Mouse (Mus musculus) cortical plate, adult 2 months (tissue): Measurements from ENCODE around the gene Efemp2. TPM values are rescaled to one million over a fixed set of nuclear protein-coding genes. Genes with fewer than 3 reads are reported as not detected.
"Not testable (repeated sequence)": the region's sequence is repeated elsewhere in the genome, so short reads cannot be mapped to it uniquely, and the experiment has no call there.

Experiments
- H3K27ac ChIP-seq: fragments of 200-500 bp; 2 replicates; pipeline ENCODE4 v1.5.1; 2012; ENCODE audit warnings: low read length, control low read depth, inconsistent platforms; ENCODE audit not compliant: insufficient read depth
- H3K4me1 ChIP-seq: fragments of 200-500 bp; 2 replicates; pipeline ENCODE4 v1.6.1; 2011; ENCODE audit warnings: low read length; ENCODE audit not compliant: control insufficient read depth, insufficient read depth
- H3K4me3 ChIP-seq: fragments of 200-500 bp; 2 replicates; pipeline ENCODE4 v1.5.1; 2011; ENCODE audit warnings: mild to moderate bottlenecking, low read length, control low read depth; ENCODE audit not compliant: insufficient read depth
- CTCF ChIP-seq: fragments of 200-500 bp; IDR thresholded peaks from 2 replicates; pipeline ENCODE4 v1.5.1; 2011; ENCODE audit warnings: mild to moderate bottlenecking, control low read depth, low read length; ENCODE audit not compliant: insufficient read depth; ENCODE audit errors: extremely low read depth
- POLR2A ChIP-seq: fragments of 200-500 bp; IDR thresholded peaks from 2 replicates; pipeline ENCODE4 v1.6.1; 2011; ENCODE audit warnings: mild to moderate bottlenecking, low read length, control low read depth; ENCODE audit not compliant: insufficient read depth; ENCODE audit errors: extremely low read depth
- polyA plus RNA-seq: library from polyadenylated mRNA; depleted of rRNA; stranded (reverse); fragments of >200 nt; gene quantifications from 2 replicates; pipeline ENCODE4 v1.2.3, GENCODE M21; 2012

Efemp2 gene
- polyA plus RNA-seq, 1 experiment: 24.5 TPM

GRCm38 (mm10) chr19:5485821-5486220 lies 12.1 kb downstream of the Efemp2 start:
- no peak for TF ChIP-seq CTCF
- no peak for TF ChIP-seq POLR2A
- Histone ChIP-seq H3K4me3 (no peak overlapping the region), H3K27ac (no peak overlapping the region), H3K4me1 (peaks cover 2% of the 10 kb centered on the region; the same call in 1 of the 2 replicates)

- no peak overlapping the region for H3K27ac ChIP-seq
- TF ChIP-seq POLR2A (no peak), CTCF (no peak)
- no peak overlapping the region for H3K4me3 ChIP-seq
- H3K4me1 ChIP-seq: peaks cover 2% of the 10 kb centered on the region; the same call in 1 of the 2 replicates
These were observed 12.5 kb downstream of the Efemp2 start for GRCm38 (mm10) chr19:5486286-5486685.

- Histone ChIP-seq H3K27ac (no peak overlapping the region), H3K4me1 (peaks cover 2% of the 10 kb centered on the region; the same call in 1 of the 2 replicates), H3K4me3 (no peak overlapping the region)
- TF ChIP-seq POLR2A (no peak), CTCF (no peak)
These were observed 13.0 kb downstream of the Efemp2 start for GRCm38 (mm10) chr19:5486771-5487170.

GRCm38 (mm10) chr19:5487768-5488550 lies 14.2 kb downstream of the Efemp2 start, which contains the start of gene Mus81:
Gene Mus81, minus strand, starts transcription at chr19:5488402.
- Histone ChIP-seq H3K4me3 (peak within 1 kb of the TSS; percentile 58), H3K4me1 (peaks cover 4% of the 10 kb centered on the region; the same call in 1 of the 2 replicates), H3K27ac (peak within 1 kb of the TSS; percentile 97)
- TF ChIP-seq CTCF (peak; percentile 63), POLR2A (peak; percentile 66)

GRCm38 (mm10) chr19:5488878-5489571 lies 15.3 kb downstream of the Efemp2 start:
- H3K4me3 ChIP-seq: peak overlapping the region; percentile 26
- no peak for TF ChIP-seq CTCF
- TF ChIP-seq POLR2A: peak; percentile 90
- H3K4me1 ChIP-seq: peaks cover 4% of the 10 kb centered on the region; the same call in 1 of the 2 replicates
- peak overlapping the region; percentile 97 for H3K27ac ChIP-seq

GRCm38 (mm10) chr19:5489721-5490120 lies 16.0 kb downstream of the Efemp2 start:
- Histone ChIP-seq H3K27ac (peak overlapping the region; percentile 97), H3K4me3 (peak overlapping the region; percentile 71; the same call in 1 of the 2 replicates)
- H3K4me1 ChIP-seq: not testable (repeated sequence)

GRCm38 (mm10) chr19:5490313-5490897 lies 16.7 kb downstream of the Efemp2 start, which contains the start of gene Cfl1:
Gene Cfl1, plus strand, starts transcription at chr19:5490455.
- peaks cover 4% of the 10 kb centered on the region; the same call in 1 of the 2 replicates for H3K4me1 ChIP-seq
- H3K27ac ChIP-seq: peak within 1 kb of the TSS; percentile 98
- peak within 1 kb of the TSS; percentile 71 for H3K4me3 ChIP-seq
- TF ChIP-seq CTCF (no peak), POLR2A (peak; percentile 92)

- Histone ChIP-seq H3K4me3 (peak overlapping the region; percentile 71), H3K4me1 (peaks cover 4% of the 10 kb centered on the region; the same call in 1 of the 2 replicates), H3K27ac (peak overlapping the region; percentile 98)
- TF ChIP-seq CTCF (no peak), POLR2A (peak; percentile 81; the same call in 1 of the 2 replicates)
These were observed 17.3 kb downstream of the Efemp2 start for GRCm38 (mm10) chr19:5490898-5491708.

- Histone ChIP-seq H3K27ac (no peak overlapping the region), H3K4me3 (no peak overlapping the region), H3K4me1 (peaks cover 2% of the 10 kb centered on the region; the same call in 1 of the 2 replicates)
- no peak for TF ChIP-seq CTCF
- no peak for TF ChIP-seq POLR2A
These were observed 18.9 kb downstream of the Efemp2 start for GRCm38 (mm10) chr19:5492641-5493040.

- not testable (repeated sequence) for H3K27ac ChIP-seq, H3K4me3 ChIP-seq, H3K4me1 ChIP-seq
These were observed 19.6 kb downstream of the Efemp2 start for GRCm38 (mm10) chr19:5493301-5493721.
